Mouse (Mus musculus): Measurements from ENCODE around the gene Lsm4.

DNA sequence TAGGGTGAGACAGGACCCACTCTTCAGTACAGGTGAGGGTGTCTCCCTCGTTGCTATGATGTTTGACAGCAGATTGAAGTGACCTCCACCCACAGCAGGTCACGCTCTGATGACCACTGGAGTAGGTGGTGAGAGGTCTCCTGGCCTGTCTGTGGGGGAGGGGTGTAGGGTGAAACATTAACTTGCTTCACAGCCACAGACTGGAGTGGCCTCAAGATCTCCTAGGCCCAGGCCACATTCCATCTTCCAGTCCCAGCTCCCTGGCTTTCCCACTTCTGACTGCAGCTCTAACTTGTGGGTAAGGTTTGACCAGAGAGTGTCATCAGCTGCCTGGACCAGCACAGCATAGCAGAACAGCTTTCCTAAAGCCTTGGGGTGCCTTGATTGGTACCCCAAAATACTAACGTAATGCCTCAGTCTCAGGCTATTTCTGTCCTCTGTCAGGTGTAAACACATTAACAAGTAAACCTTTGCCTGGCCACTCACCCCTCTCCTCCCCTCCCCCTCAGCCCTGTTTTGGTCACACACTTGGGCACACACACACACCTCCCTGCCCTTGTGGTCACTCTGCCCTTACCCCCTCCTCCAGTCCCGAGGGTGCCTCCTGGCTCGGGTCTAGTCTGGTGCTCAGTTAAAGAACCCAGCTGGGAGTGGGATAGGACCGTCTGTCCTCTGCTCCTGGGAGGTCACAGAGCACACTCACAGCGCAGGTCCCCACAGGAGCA, 50.6 kb downstream of the Lsm4 start, which contains the start of gene Pde4c:
- TF ChIP-seq CTCF (IDR thresholded peaks at IDR 0.05 in 2 of 3, conservative IDR thresholded peaks at IDR 0.05 in 1 of 3; ENCODE audit: control insufficient read depth in 1 of 3, insufficient read depth in 1 of 3, low read depth in 2 of 3, low read length in 3 of 3, poor library complexity in 1 of 3, severe bottlenecking in 1 of 3), result no peak
- no peak for TF ChIP-seq RCOR1 (IDR thresholded peaks at IDR 0.05; ENCODE audit: low read depth, low read length)
- TF ChIP-seq ETS1 (IDR thresholded peaks at IDR 0.05; ENCODE audit: low read depth, low read length), result no peak
- TF ChIP-seq SMC3 (IDR thresholded peaks at IDR 0.05; ENCODE audit: low read depth, low read length), result no peak
- TF ChIP-seq ZKSCAN1 (IDR thresholded peaks at IDR 0.05; ENCODE audit: low read depth, low read length), result no peak

Measured in MEL (cell line).